Mouse (Mus musculus) midbrain, embryonic 16.5 days (tissue): Measurements from ENCODE around the gene Nup210. TPM values are rescaled to one million over a fixed set of nuclear protein-coding genes. Genes with fewer than 3 reads are reported as not detected.

Experiments
- ATAC-seq: fragments of 200-750 bp; cut with Nextera tagmentation; 2 replicates; pipeline ENCODE4 v1.8.0; 2017; ENCODE audit warnings: moderate TSS enrichment
- H3K27ac ChIP-seq: fragments of 300-500 bp; sonication (generic); 2 replicates; pipeline ENCODE4 v1.5.1; 2014; ENCODE audit warnings: mild to moderate bottlenecking, low read length, mixed read lengths
- H3K27me3 ChIP-seq: fragments of 300-500 bp; sonication (generic); 2 replicates; pipeline ENCODE4 v1.6.1; 2014; ENCODE audit warnings: low read depth, low read length, mixed read lengths; ENCODE audit not compliant: control insufficient read depth, insufficient read depth
- H3K36me3 ChIP-seq: fragments of 300-500 bp; sonication (generic); 2 replicates; pipeline ENCODE4 v1.6.1; 2014; ENCODE audit warnings: mild to moderate bottlenecking, low read length, moderate library complexity, mixed read lengths; ENCODE audit not compliant: control insufficient read depth, insufficient read depth
- H3K4me1 ChIP-seq: fragments of 300-500 bp; sonication (generic); 2 replicates; pipeline ENCODE4 v1.6.1; 2014; ENCODE audit warnings: mild to moderate bottlenecking, low read length, mixed read lengths; ENCODE audit not compliant: control insufficient read depth, insufficient read depth
- H3K4me2 ChIP-seq: fragments of 300-500 bp; sonication (generic); 2 replicates; pipeline ENCODE4 v1.6.1; 2014; ENCODE audit warnings: mild to moderate bottlenecking, low read length, mixed read lengths
- H3K4me3 ChIP-seq: fragments of 300-500 bp; sonication (generic); 2 replicates; pipeline ENCODE4 v1.5.1; 2014; ENCODE audit warnings: low read depth, mild to moderate bottlenecking, low read length, moderate library complexity, mixed read lengths
- H3K9ac ChIP-seq: fragments of 300-500 bp; sonication (generic); 2 replicates; pipeline ENCODE4 v1.6.1; 2014; ENCODE audit warnings: low read depth, low read length, mixed read lengths
- H3K9me3 ChIP-seq: fragments of 300-500 bp; sonication (generic); replicated peaks from 2 replicates; pipeline ENCODE4 v1.6.1; 2014; ENCODE audit warnings: mild to moderate bottlenecking, low read length, mixed read lengths; ENCODE audit not compliant: control insufficient read depth, poor library complexity, severe bottlenecking
- WGBS: fragments of 180-500 bp; shearing (Covaris S2); extraction: QIAGEN DNeasy Blood & Tissue Kit; methylation state at CpG from one replicate; pipeline ENCODE4 v1.1.7; 2014; 5-methylcytosine and 5-hydroxymethylcytosine counted together
- polyA plus RNA-seq: library from polyadenylated mRNA; unstranded; fragments of >200 nt; fragmentation: Nextera tagmentation; extraction: Ambion mirVana; gene quantifications from 2 replicates; pipeline ENCODE4 v1.2.1, GENCODE M21; 2015

Gene Nup210
- polyA plus RNA-seq, 1 experiment from 2014 or later = 20.7 TPM

GRCm38 (mm10) chr6:91008284-91008830, 108.3 kb downstream of the Nup210 start:
- no peak overlapping the region for H3K27ac ChIP-seq
- H3K4me1 ChIP-seq = no peaks in the 10 kb centered on the region
- H3K9ac ChIP-seq = no peak overlapping the region
- WGBS = 92% methylated on average over 3 of the region's 3 CpGs
- H3K36me3 ChIP-seq = no peaks in the 10 kb centered on the region; the same call in 1 of the 2 replicates
- no peaks in the 10 kb centered on the region for H3K9me3 ChIP-seq
- no peak overlapping the region for H3K4me2 ChIP-seq
- no peaks in the 10 kb centered on the region for H3K27me3 ChIP-seq
- no peak for ATAC-seq
- H3K4me3 ChIP-seq = no peak overlapping the region

GRCm38 (mm10) chr6:91007207-91007606, 109.4 kb downstream of the Nup210 start:
- Histone ChIP-seq H3K36me3 (no peaks in the 10 kb centered on the region), H3K4me1 (no peaks in the 10 kb centered on the region), H3K9me3 (no peaks in the 10 kb centered on the region), H3K9ac (no peak overlapping the region), H3K27me3 (no peaks in the 10 kb centered on the region), H3K4me2 (no peak overlapping the region), H3K4me3 (no peak overlapping the region), H3K27ac (no peak overlapping the region)
- no peak for ATAC-seq
- WGBS = 62% methylated on average over 2 of the region's 2 CpGs

GRCm38 (mm10) chr6:91004157-91004556, 112.5 kb downstream of the Nup210 start:
- H3K9me3 ChIP-seq = no peaks in the 10 kb centered on the region
- no peak overlapping the region for H3K4me3 ChIP-seq
- H3K36me3 ChIP-seq = no peaks in the 10 kb centered on the region
- H3K4me1 ChIP-seq = peaks cover 10% of the 10 kb centered on the region
- no peak for ATAC-seq
- no peak overlapping the region for H3K9ac ChIP-seq
- WGBS = 83% methylated on average over 2 of the region's 2 CpGs
- no peaks in the 10 kb centered on the region for H3K27me3 ChIP-seq
- H3K27ac ChIP-seq = no peak overlapping the region
- no peak overlapping the region for H3K4me2 ChIP-seq

- Histone ChIP-seq H3K27me3 (no peaks in the 10 kb centered on the region), H3K9me3 (no peaks in the 10 kb centered on the region), H3K4me2 (no peak overlapping the region), H3K4me3 (no peak overlapping the region), H3K9ac (no peak overlapping the region), H3K36me3 (no peaks in the 10 kb centered on the region), H3K4me1 (peaks cover 10% of the 10 kb centered on the region), H3K27ac (no peak overlapping the region)
- ATAC-seq = no peak
- WGBS = 26% methylated on average over 3 of the region's 3 CpGs
Measured at GRCm38 (mm10) chr6:91003310-91003995, 113.2 kb downstream of the Nup210 start.

GRCm38 (mm10) chr6:91001566-91001965, 115.1 kb downstream of the Nup210 start:
- no peak for ATAC-seq
- Histone ChIP-seq H3K27ac (no peak overlapping the region; the same call in 1 of the 2 replicates), H3K4me3 (no peak overlapping the region), H3K9me3 (no peaks in the 10 kb centered on the region), H3K4me1 (peaks cover 10% of the 10 kb centered on the region), H3K27me3 (no peaks in the 10 kb centered on the region), H3K4me2 (no peak overlapping the region; the same call in 1 of the 2 replicates), H3K9ac (no peak overlapping the region), H3K36me3 (no peaks in the 10 kb centered on the region)
- 36% methylated on average over 7 of the region's 7 CpGs for WGBS

GRCm38 (mm10) chr6:91000819-91001525, 115.7 kb downstream of the Nup210 start:
- Histone ChIP-seq H3K4me2 (peak overlapping the region; percentile 40), H3K9me3 (no peaks in the 10 kb centered on the region), H3K36me3 (no peaks in the 10 kb centered on the region), H3K9ac (0 out of 2 replicates have a peak overlapping the region, but pooled peaks have one; percentile 3), H3K27me3 (no peaks in the 10 kb centered on the region), H3K4me3 (no peak overlapping the region), H3K4me1 (peaks cover 10% of the 10 kb centered on the region), H3K27ac (no peak overlapping the region; the same call in 1 of the 2 replicates)
- peak; percentile 61; the same call in 1 of the 2 replicates for ATAC-seq
- WGBS = 5% methylated on average over 15 of the region's 15 CpGs

- no peak for ATAC-seq
- Histone ChIP-seq H3K4me3 (no peak overlapping the region), H3K27ac (no peak overlapping the region), H3K9ac (no peak overlapping the region), H3K27me3 (no peaks in the 10 kb centered on the region), H3K4me1 (peaks cover 10% of the 10 kb centered on the region), H3K4me2 (no peak overlapping the region), H3K9me3 (no peaks in the 10 kb centered on the region), H3K36me3 (no peaks in the 10 kb centered on the region)
- WGBS = 93% methylated on average over 4 of the region's 4 CpGs
Measured at GRCm38 (mm10) chr6:90999176-90999575, 117.5 kb downstream of the Nup210 start.

- H3K4me2 ChIP-seq = no peak overlapping the region
- no peak overlapping the region for H3K9ac ChIP-seq
- no peaks in the 10 kb centered on the region for H3K36me3 ChIP-seq
- no peaks in the 10 kb centered on the region for H3K27me3 ChIP-seq
- H3K4me3 ChIP-seq = no peak overlapping the region
- no peak for ATAC-seq
- H3K27ac ChIP-seq = no peak overlapping the region
- no peaks in the 10 kb centered on the region for H3K9me3 ChIP-seq
- WGBS = 91% methylated on average over 3 of the region's 3 CpGs
- H3K4me1 ChIP-seq = peaks cover 10% of the 10 kb centered on the region
Measured at GRCm38 (mm10) chr6:90997025-90997424, 119.6 kb downstream of the Nup210 start.

- H3K4me2 ChIP-seq = no peak overlapping the region
- peaks cover 5% of the 10 kb centered on the region for H3K4me1 ChIP-seq
- WGBS = 93% methylated on average over 2 of the region's 2 CpGs
Measured at GRCm38 (mm10) chr6:90996181-90996580, 120.4 kb downstream of the Nup210 start.

More at GRCm38 (mm10) chr6:90996181-90996580, 120.4 kb downstream of the Nup210 start:
- Histone ChIP-seq H3K27ac (no peak overlapping the region), H3K27me3 (no peaks in the 10 kb centered on the region), H3K4me3 (no peak overlapping the region), H3K36me3 (no peaks in the 10 kb centered on the region), H3K9ac (no peak overlapping the region), H3K9me3 (no peaks in the 10 kb centered on the region)
- no peak for ATAC-seq
